Mouse (Mus musculus) thymus, adult 2 months (tissue): ENCODE measurements at regions not wholly inside any gene's neighbourhood (a gene's known extent, or its start where the extent isn't known, plus 50 kb on each side); places are given as distances from the start of the nearest gene placed in this dataset.

Experiments
- CTCF ChIP-seq: fragments of 200-500 bp; IDR thresholded peaks from 2 replicates; pipeline ENCODE4 v1.5.1; 2012; ENCODE audit warnings: mild to moderate bottlenecking, control low read depth, low read length, moderate library complexity, borderline replicate concordance; ENCODE audit not compliant: control insufficient read depth, poor library complexity, insufficient read depth; ENCODE audit errors: extremely low read depth
- POLR2A ChIP-seq: fragments of 200-500 bp; IDR thresholded peaks from 2 replicates; pipeline ENCODE4 v1.6.1; 2012; ENCODE audit warnings: mild to moderate bottlenecking, low read length, control low read depth, moderate library complexity; ENCODE audit not compliant: control insufficient read depth, poor library complexity, insufficient read depth; ENCODE audit errors: extremely low read depth

GRCm38 (mm10) chr6:127321031-127321430 is 125.6 kb upstream of the Parp11 start:
- no peak for TF ChIP-seq CTCF
- no peak for TF ChIP-seq POLR2A
